Mouse (Mus musculus): ENCODE results near the gene Tnfaip8l3.
"Not testable (repeated sequence)": the region's sequence is repeated elsewhere in the genome, so short reads cannot be mapped to it uniquely, and the experiment has no call there.

Gene Tnfaip8l3

DNA sequence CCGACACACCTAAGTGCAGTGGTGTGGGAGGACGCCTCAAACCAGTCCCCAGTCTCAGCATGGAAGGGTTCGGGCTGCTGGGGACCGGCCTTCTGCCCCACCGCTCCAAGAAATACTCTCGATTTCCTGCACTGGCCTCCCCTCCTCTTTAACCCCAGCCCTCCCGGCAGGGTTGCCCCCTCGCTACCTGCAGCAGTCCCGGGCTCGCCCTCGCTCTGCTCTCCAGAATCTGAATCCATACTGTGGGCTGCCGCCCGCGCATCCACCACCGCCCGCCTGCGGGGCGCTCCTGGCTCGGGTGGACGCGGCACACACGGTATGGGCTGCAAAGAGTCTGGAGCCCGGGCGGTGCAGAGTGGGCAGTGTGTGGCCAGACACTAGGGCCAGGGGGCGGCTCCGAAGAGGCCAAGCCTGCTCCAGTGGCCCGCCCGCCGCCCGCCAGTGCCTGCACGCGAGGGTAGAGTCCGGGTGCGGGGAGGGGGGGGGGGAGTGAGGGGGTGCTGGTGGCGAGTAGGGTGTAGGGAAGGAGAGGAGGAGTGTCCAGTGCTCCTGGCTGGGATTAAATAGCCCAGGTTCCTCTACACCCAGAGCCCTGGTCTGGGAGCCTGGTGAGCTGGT lies at the start of gene Tnfaip8l3:
Tnfaip8l3 (minus strand) TSS at position 357 of the 618 bp plus-strand sequence.
- DNase-seq = peak; percentile 26 to 46

DNA sequence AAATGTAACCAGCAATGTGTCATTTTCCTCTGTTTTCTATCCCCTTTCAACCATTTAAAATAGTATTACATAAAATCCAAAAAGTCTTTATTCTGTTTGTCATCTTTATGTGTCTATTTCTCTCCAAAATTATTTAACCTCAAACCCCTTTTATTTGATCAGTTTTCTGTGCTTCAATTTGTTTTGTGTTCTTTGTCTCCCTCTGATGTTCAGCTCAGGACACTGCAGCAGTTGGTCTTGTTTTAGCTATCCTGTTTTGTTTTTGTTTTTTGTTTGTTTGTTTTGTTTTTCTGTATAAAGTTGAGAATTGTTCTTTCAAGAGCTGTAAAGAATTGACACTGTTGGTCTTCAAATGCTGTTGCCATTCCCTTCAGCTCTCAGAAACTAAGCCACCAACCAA lies 44.5 kb upstream of the Tnfaip8l3 start:
- peak; percentile 50 to 53 for DNase-seq

DNA sequence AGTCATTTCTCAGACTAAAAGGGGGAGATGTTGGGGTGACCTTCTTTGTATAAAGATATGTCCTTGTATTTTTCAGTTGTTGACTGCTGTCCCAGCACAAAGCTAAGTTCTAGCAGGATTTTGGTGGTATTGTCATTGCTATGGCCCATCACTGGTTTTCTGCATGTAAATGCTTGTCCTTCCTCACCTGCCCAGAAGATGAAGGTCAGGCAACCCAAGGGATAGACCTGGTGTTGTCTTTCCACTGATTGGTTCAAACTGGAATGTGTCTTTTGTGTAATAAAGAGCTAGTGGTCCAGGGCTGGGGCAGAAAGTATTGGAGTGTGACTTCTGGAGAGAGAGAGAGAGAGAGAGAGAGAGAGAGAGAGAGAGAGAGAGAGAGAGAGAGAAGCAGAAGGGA lies 30.4 kb upstream of the Tnfaip8l3 start:
- DNase-seq = no peak

DNA sequence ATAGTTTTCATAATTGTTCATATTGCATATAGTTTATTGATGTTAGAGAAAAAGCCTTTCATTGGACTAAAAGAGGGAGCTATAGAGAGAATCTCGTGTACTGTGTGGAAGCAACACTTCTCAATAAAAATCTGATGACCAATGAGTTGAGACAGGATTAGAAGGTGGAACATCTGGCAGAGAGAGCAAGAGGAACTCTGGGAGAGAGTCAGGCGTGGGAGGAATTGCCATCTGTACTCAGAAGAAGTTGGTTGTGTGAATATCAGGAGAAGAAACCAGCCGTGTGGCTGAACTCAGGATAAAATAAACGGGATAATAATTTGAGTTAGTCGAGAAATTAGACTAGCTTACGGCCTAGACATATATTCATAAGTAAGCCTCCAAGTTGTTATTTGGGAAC lies 28.9 kb upstream of the Tnfaip8l3 start:
- no peak for DNase-seq

DNA sequence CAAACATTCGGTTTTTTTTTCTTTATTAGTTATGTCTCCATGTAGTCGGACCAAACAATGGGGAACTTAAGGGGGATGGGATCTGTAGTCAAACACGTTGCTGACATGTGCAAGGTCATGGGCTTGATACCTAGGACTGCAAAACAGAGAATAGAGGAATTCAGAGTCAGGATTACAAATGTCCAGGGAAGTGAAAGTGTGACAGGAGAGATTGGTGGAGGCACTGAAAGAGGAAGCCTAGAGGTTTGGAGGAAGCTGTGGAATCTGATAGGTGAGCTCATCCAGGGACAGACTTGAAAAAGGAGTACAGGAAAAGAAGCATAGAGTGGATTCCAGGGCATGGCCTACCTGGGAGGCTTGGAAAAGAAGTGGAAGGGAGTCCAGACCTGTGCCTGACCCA lies 16.1 kb upstream of the Tnfaip8l3 start:
- DNase-seq = no peak

DNA sequence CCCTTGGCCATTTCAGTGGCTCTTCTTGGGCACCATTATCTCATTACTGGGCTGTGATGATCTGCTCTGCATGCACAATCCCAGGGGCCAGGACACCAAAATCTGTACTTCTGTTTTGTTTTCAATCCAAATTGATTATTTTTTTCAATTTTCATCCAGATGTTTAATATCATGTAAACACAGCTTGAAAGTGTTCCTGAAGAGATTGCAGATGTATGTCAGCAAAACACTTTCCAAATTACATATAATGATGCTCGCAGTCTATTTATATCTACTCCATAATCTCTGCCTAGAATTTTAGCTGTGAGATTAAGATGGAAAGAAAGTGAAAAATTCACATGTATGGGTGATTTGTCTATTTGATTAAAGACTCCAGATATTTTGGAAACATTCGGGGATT lies 9.6 kb upstream of the Tnfaip8l3 start:
- DNase-seq = no peak

DNA sequence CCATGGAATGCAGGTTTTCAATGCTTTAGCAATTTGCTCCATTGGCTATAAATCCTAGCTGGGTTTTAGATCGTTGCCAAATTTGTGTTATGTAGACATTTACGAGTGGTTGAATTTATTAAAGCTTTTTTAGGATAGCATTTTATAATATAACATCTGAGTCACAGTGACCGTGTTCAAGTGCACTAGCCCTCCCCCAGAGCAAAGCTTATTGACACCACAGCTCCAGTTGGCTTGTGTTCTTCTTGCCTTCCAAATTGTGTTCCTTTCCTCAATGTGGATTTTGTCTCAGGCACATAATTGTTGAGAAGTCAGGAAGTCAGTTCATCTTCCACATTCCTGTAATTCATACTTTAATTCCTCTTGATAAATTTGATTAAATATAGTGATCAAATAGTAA lies 6.7 kb upstream of the Tnfaip8l3 start:
- DNase-seq = no peak

DNA sequence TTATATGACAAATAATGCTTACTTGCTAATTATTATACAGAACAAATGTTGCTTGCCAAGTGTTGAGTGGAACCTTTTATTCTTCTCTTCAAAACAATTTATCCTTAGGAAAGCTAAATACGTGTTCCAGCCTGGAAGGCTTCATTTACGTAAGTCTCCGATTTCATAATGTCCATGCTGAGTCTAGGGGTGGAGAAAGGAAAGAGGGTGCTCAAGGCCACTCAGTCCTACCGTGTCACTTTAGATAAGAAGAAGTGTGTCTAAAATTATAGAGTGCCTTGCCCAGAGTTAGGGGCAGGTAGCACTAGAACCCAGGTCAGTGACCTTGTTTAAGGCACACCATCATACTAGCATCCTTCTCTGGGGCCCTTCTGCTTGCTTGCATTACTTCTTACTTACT lies 5.5 kb upstream of the Tnfaip8l3 start:
- no peak for DNase-seq

DNA sequence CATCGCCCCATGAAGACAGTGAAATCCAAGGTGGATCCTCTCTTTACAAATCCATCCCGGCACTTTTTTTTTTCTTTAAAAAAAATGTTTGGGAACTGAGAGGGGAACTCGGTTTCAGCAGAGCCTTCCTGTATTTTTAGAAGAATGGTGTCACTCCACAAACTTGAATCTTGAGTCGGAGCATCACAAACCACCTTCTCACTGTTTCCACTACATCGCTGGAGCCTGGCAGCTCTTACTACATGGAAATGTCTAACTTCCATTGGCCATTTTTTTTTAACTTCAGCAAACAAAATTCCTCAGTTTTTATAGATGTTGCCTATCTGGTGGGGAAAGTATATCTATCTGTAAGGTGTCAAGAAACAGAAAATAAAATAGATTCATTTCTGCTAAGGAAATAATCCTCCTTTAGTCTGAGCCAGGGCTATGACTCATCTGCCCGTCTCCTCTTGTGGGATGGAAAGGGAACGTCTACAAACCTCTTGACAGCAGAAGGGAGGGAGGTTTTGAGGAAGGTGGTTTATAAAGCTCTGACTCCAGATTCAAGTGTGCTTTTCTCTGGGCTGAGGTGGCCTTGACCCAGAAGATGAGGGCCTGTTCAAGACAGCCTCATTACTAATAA lies 3.4 kb upstream of the Tnfaip8l3 start:
- DNase-seq = no peak

DNA sequence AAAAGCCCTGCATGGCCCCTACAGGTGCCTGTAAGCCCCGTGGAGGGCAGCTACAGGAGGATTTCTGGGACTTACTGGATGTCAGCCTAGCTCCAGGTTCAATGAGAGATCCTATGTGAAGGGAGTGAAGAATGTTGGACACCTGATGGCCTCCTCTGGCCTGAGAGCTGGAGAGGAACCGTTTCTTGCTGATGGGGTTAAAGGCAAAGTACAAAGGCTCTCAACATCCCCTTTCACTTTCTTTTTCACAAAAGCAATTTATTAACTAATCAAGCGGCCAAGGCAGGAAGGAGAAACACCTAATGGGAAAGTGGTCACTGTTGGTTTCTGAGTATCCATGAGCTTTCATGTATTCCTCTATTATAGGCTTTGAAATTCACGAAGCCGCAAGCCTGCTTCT lies 1.0 kb upstream of the Tnfaip8l3 start:
- DNase-seq = no peak

DNA sequence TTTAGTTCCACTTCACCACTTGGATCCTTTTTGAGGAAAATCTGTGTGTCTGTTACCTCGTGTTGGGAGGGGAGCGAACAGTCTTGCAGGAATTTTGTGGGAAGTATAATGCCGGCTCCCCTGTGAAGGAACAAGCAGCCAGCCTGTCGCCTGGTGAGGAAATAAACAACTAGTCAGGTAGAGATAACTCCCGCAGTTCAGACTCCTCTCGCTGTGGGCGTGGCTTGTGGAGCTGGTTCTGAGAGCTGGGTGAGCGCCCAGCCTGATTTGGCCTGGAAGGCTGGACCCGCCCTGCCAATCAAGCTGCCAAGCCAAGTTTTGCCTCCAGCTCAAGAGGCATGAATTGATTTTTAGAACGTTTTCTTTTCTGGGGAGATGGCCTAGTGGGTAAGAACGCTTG lies 589 bp upstream of the Tnfaip8l3 start:
- peak; percentile 84 to 89 for DNase-seq

DNA sequence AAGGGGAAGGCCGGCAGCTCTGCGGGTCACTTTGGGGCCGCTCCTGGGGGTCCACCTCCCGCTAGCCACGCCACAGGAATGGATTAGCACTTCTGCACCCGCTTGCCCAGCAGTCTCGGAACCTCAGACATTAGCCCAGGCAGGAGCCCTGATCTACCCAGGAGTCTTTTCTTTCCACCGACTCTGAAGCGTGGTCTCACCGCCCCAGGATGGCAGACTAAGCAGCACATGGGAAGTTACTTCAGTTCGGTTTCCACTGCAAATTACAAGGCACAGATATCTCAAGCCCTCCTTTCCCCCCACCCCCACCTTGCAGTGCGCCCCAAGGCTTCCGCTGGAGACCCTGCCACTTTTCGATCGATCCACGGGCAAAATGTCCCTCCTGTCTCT lies 551 bp downstream of the Tnfaip8l3 start:
- DNase-seq = no peak

DNA sequence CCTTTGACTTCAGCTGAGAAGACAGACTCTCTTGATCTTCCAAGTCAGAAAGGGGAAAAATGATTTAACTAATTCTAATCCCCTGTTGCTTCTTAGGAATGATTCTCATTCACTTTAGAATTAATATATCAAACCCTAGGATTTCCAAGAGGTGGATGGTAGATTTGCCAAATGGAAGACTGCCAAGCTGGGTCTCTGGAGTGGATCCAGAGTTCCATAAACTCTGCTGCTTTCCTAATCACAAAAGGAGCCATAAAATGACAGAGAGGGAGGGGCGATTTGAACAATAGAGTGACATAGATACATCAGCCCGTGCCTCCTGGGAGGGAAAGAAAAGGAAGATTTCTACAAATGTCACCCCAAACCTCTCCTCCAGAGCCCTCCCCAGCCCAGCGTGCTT lies 3.4 kb downstream of the Tnfaip8l3 start:
- peak in 1 of 2 experiments; percentile 30 for DNase-seq

DNA sequence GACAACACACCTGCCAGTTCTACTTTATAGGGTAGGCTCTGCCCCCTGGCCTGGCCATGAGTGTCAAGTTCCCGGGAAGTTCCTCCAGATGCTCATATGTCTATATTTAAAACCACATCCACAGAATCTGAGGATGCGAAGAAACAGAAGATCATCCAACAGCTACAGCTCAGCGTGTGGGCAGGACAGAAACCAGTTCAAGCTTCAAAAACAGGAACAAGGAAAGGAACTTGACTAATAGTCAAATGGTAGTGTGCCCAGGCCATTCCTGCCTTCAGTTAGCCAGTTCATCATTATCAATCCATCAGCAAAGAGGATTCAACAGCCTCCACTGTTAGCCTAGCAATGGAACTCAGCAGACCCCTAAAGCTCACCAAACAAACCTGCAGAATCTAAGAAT lies 4.5 kb downstream of the Tnfaip8l3 start:
- DNase-seq = no peak

DNA sequence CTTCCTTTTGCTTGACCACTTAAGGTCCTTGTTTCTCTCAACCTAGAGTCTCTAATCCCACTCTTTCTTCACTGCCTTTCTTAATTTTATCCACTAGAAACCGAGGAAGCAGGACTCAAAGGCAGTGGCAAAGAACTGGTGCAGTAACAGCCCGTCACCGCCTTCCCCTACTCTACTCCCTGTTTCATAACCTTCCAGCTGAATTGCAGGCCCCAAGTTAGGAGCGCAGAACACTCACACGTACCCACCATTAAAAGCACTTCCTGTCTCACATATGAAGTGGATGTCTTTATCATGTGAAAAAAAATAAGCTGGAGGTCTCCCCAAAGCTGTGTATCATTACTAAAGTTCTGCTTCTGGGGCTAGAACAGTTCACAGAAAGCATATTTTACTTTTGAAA lies 6.5 kb downstream of the Tnfaip8l3 start:
- DNase-seq = no peak

DNA sequence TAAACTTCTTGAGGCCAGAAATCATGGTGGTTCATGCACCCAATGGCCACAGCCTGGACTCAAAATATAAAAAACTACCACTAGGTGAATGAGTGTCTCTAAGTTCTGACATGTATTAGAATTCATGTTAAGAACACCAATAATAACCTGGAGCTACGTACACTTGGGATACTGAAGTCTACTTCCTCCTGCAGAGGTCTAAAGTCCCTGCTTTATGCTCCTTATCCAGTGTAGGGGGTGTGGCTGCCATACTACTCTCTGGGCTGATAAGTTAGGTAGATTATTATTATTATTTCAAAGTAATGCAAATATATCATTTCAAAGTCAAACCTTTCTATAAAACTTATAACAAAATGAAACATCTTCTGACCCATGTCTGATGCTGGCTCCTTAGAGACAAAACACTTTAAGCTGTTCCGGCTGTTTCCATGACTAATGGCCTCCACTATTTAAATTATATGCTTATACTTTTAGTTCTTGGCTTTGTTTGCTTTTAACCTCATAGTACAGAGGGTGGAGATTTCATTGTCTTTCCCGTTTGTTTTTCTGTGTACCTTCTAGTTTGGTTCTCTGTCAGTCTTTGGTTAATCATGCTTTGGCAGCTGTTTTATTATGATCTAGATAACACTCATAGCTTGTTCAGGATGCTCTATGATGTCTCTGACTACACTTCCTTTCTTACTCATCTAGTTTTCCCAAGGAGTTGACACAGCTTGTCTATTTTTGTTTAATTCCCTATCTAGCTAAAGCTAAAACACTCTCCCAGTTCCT lies 16.7 kb downstream of the Tnfaip8l3 start:
- DNase-seq = no peak

DNA sequence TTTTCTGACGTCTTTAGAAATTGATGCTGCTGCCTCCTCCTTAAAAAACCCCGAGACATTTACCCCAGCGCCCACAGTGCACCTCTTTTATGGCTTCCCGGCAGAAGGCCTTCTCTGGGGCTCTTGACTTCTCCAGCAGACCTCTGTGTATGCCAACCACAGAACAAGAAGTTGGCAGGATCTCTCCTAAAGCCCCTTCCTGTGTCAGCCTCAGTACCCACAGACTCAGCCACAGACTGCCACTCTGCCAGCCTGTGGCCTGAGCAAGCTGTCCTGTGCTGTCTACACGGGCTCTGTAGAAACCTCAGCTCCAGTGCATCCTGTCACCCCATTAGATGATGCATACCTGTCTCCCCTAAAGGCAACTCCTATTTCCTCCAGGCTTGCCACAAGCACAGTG lies 19.2 kb downstream of the Tnfaip8l3 start:
- no peak for DNase-seq

DNA sequence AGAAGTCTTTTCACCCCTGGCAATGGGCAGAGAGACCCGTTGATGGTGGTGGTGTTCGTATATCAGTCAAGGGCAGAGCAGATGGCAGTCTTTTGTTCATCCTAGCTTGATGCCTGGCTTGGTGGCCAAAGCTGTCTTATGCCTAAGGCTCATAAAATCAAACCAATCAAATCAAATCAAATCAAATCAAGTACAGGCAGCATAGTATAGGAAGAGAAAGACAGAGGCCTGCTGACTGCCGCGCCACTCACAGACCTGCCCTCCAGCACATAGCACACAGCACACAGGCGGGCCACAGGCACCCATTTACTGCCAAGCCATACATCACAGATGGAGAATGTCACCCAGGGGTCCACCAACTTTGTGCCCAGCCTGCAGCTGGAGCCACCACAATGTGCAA lies 25.1 kb downstream of the Tnfaip8l3 start:
- peak in 1 of 2 experiments; percentile 18 for DNase-seq

DNA sequence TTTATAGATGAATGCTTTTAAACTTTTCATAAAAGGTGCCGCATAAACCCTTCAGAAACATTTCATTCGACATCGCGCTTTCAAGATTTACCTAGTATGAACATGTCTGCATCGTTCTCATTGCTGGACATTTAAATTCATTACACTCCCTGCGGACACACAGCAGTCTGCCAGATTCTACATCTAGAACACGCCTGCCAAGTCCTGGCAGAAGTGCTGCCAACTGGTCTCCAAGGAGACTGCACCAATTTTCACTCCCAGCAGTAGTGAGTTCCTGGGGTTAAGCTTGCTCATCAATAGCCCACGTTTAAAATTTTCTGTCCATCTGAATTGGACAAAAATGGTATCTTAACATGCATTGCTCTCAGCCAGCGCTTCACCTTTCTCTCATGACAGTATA lies 30.5 kb downstream of the Tnfaip8l3 start:
- peak; percentile 42 to 59 for DNase-seq

DNA sequence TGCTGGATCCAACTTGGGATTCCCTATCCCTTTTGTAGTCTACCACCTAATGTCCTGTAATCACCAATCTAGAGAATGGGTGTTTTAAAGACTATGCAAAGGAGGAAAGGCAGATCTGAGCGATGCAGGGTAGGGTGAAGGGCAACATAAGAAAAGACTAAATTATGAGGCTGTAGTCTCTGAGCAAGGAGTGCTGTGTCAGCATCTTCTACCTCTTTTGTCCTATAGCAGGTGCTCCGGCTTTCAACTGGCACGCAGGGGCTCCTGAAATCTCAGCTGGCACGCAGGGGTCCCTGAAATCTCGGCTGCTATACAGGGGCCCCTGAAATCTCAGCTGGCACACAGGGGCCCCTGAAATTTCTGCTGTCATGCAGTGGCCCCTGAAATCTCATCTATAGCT lies 33.5 kb downstream of the Tnfaip8l3 start:
- no peak for DNase-seq

DNA sequence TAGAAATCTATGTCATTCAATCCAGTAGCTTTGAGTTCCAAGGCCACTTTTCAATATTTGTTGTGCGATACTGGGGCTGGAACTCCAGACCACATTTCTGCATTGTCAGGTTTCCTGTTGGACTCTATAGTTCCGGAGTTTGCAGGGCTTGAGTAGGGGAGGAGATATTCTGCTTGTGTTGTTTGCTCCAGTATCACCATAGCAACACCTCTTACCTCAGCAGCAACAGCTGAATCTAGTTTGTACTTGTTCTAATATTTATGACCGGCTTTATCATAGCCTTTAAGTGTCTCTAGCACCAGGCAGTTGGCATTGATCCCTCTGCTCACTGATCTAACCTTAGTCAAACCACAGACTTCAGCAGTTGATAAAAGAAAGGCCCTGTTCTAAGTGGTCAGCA lies 45.4 kb downstream of the Tnfaip8l3 start:
- no peak for DNase-seq

DNA sequence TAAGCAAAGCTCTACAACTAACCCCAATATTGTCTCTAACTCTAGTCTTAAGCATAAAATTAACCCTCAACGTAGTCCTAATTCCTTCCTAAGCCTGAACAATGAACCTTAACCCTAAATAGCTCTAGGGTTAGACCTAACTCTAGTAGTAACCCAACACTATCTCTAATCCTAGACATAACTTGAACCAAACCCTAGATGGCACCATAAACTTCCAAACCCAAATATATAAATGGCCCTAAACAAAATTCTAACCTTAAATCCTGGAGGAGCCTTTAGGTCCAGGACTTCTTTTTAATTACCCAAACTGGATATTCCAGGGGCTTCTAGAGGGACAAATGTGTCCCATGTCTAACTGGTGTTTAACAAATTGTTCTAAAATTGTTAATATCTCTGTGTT lies 73.7 kb downstream of the Tnfaip8l3 start:
- DNase-seq = no peak

DNA sequence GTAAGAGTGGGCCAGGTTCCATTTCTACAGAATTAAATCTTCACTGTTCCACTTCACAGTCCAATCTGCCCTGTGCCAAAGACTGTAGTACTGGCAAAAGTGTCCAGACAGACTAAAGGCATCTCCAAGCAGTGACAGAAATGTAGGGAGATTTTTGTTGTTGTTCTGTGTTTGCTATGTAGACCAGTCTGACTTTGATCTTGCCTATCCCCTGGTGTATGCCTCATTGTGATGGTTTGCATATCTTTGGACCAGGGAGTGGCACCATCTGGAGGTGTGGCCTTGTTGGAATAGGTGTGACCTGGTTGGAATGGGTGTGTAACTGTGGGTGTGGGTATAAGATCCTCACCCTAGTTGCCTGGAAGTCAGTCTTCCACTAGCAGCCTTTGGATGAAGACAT lies 75.6 kb downstream of the Tnfaip8l3 start:
- not testable (repeated sequence) for DNase-seq

DNA sequence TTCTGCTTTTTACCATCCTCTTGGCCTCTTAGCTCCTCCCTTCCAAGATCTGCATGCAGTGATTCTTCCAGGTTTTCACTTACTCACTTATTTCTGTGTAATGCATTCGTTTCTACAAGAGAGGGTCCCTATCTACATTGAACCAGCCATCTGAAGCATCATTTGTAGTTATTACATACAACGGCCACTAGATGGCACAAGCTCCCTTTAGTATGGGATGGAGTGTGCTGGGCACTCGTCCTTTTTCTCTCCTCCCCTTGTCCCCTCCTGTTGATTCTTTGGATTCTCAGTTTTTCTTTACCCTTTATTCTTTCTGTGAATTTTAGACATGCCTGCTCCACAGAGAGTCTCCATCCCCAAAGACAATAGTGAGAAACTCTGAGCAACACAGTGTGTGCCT lies 77.3 kb downstream of the Tnfaip8l3 start:
- DNase-seq = peak; percentile 72 to 75
